Mouse (Mus musculus): ENCODE measurements around the gene Ninl. TPM values are rescaled to one million over a fixed set of nuclear protein-coding genes. Genes with fewer than 3 reads are reported as not detected.

The Ninl gene
- polyA plus RNA-seq, 1 experiment from 2014 or later = 4.0 TPM

DNA sequence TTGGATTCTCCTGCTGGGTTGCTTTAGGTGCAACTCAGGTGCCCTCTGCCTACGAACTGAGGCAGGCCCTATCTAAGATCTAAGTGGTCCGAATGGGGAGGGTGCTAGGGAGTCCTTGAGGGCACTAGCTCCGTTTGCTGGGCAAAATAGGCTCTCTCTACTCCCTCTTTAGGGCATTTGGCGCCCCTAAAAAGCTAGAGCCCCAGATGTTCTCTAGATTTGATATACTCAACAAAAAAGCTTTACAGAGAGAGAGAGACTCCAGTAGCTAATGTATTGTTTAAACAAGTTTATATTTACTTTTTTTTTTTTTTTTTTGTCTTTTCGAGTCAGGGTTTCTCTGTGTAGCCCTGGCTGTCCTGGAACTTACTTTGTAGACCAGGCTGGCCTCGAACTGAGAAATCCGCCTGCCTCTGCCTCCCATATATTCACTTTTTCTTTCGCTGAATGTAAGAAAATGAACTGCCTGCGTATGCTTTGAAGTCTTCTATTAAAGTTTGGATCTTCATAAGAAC is 134.2 kb downstream of the Ninl start, which contains the start of gene Gins1:
Gene Gins1, plus strand, starts transcription at position 465 of the 515 bp plus-strand sequence.
- Histone ChIP-seq H3K9me3 (ENCODE audit: control insufficient read depth, low read length) (no peaks in the 10 kb centered on the region), H3K27ac (replicated peaks in 1 of 2; ENCODE audit: control insufficient read depth in 1 of 2, insufficient read depth in 1 of 2, low read depth in 2 of 2, low read length in 2 of 2) (peak within 1 kb of the TSS; percentile 83 to 90), H3K4me1 (ENCODE audit: control insufficient read depth in 2 of 2, insufficient read depth in 2 of 2, low read length in 2 of 2) (peaks cover 4 to 5% of the 10 kb centered on the region in 2 experiments), H3K4me2 (ENCODE audit: low read length) (peak within 1 kb of the TSS; percentile 97), H3K27me3 (ENCODE audit: control insufficient read depth, insufficient read depth, low read length) (no peaks in the 10 kb centered on the region), H3K4me3 (ENCODE audit: control insufficient read depth in 1 of 2, insufficient read depth in 1 of 2, low read depth in 1 of 2, low read length in 2 of 2) (peak within 1 kb of the TSS; percentile 65 to 83), H3K36me3 (ENCODE audit: control insufficient read depth, insufficient read depth, low read length) (peaks cover 3% of the 10 kb centered on the region; the same call in 1 of the 2 replicates), H3K9ac (ENCODE audit: low read length) (peak within 1 kb of the TSS; percentile 87)
- ATAC-seq (ENCODE audit: insufficient number of reproducible peaks, insufficient read depth, low FRiP score, low read depth) = no peak
- WGBS = 36% methylated on average over 9 of the region's 9 CpGs

DNA sequence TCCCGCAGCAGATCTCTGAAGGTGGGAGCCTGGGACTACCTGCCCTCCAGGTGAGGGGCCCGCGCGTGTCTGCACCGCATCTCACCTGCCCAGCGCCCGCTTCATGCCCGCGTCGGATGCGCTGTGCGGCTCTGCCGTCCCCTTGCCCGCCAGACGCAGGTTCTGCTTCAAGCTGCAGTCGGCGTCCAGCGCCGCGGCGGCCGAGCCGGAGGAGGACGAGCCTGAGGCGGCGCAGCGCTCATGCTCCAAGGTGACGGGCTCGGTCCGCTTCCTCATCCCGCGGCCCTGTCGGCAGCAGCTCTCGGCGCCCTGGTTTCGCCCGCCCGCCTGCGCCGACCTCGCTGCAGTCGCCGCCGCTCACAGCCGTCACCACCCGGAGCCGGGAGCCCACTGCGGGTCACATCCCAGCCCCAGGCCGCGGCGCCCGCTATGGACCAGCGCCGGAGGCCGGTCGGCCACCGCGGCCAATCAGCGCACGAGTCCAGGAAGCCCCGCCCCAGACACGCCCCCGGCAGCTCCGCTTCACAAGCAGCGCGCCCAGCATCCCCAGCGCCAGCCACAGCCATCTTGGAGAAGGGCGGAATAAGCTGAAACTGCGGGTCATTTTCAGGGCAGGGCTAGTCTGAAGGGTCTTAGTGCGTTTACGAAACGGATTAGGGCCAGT is 134.8 kb downstream of the Ninl start, which contains the start of gene Abhd12:
Gene Abhd12, minus strand, starts transcription at position 470 of the 664 bp plus-strand sequence.
- peak within 1 kb of the TSS; percentile 83 to 90 for H3K27ac ChIP-seq (replicated peaks in 1 of 2; ENCODE audit: control insufficient read depth in 1 of 2, insufficient read depth in 1 of 2, low read depth in 2 of 2, low read length in 2 of 2)
- peaks cover 4 to 5% of the 10 kb centered on the region in 2 experiments for H3K4me1 ChIP-seq (ENCODE audit: control insufficient read depth in 2 of 2, insufficient read depth in 2 of 2, low read length in 2 of 2)
- peak; percentile 99 for ATAC-seq (ENCODE audit: insufficient number of reproducible peaks, insufficient read depth, low FRiP score, low read depth)
- H3K4me2 ChIP-seq (ENCODE audit: low read length) = peak within 1 kb of the TSS; percentile 97
- under 1% methylated on average over 71 of the region's 72 CpGs for WGBS
- H3K9me3 ChIP-seq (ENCODE audit: control insufficient read depth, low read length) = no peaks in the 10 kb centered on the region
- H3K9ac ChIP-seq (ENCODE audit: low read length) = peak within 1 kb of the TSS; percentile 87
- H3K36me3 ChIP-seq (ENCODE audit: control insufficient read depth, insufficient read depth, low read length) = peaks cover 3% of the 10 kb centered on the region; the same call in 1 of the 2 replicates
- H3K27me3 ChIP-seq (ENCODE audit: control insufficient read depth, insufficient read depth, low read length) = no peaks in the 10 kb centered on the region
- H3K4me3 ChIP-seq (ENCODE audit: control insufficient read depth in 1 of 2, insufficient read depth in 1 of 2, low read depth in 1 of 2, low read length in 2 of 2) = peak within 1 kb of the TSS; percentile 65 to 83

DNA sequence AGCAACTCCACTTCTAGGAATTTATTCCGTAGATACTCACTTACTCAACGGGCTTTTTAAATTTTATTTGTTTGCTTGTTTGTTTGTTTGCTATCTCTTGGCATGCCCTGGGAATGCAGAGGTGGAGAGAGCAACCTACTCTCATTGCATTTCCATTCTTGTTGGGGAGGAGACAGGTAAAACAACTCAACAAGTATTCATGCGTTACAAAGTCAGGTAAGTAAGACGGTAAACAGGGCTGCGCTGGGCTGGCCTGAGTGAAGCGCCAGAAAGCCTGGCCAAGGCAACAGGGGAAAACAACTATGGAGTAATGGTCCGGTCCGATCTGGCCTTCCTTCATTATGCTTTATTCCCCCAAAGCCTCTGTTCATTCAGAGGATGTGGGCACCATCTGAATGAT is 136.8 kb downstream of the Ninl start:
- Histone ChIP-seq H3K4me1 (ENCODE audit: control insufficient read depth in 2 of 2, insufficient read depth in 2 of 2, low read length in 2 of 2) (peaks cover 4 to 5% of the 10 kb centered on the region in 2 experiments), H3K4me2 (ENCODE audit: low read length) (no peak overlapping the region), H3K4me3 (ENCODE audit: control insufficient read depth in 1 of 2, insufficient read depth in 1 of 2, low read depth in 1 of 2, low read length in 2 of 2) (no peak overlapping the region), H3K36me3 (ENCODE audit: control insufficient read depth, insufficient read depth, low read length) (peaks cover 3% of the 10 kb centered on the region; the same call in 1 of the 2 replicates), H3K27ac (replicated peaks in 1 of 2; ENCODE audit: control insufficient read depth in 1 of 2, insufficient read depth in 1 of 2, low read depth in 2 of 2, low read length in 2 of 2) (no peak overlapping the region), H3K9ac (ENCODE audit: low read length) (no peak overlapping the region), H3K27me3 (ENCODE audit: control insufficient read depth, insufficient read depth, low read length) (no peaks in the 10 kb centered on the region), H3K9me3 (ENCODE audit: control insufficient read depth, low read length) (no peaks in the 10 kb centered on the region)
- ATAC-seq (ENCODE audit: insufficient number of reproducible peaks, insufficient read depth, low FRiP score, low read depth) = no peak
- 87% methylated on average over 8 of the region's 8 CpGs for WGBS

DNA sequence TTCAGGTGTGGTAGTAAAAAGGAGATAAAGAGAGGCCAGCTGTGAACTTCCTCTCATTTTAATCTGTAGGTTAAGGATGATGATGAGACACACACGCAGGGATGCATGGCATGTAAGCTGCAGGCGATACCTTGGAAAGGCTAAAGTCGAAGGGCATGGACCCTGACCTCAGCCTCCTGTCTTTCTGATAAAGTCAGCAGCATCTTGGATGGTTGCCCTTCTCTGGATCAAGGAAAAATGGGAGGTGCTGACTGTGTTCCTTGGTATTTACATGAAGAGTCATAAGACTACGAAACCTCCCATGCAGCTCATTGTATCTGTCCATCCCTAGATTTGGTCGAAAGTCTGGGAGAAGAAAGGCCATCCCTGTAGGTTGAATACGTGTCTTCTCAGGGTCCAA is 138.8 kb downstream of the Ninl start:
- WGBS = 75% methylated on average over 6 of the region's 6 CpGs
- H3K27me3 ChIP-seq (ENCODE audit: control insufficient read depth, insufficient read depth, low read length) = no peaks in the 10 kb centered on the region
- no peak for ATAC-seq (ENCODE audit: insufficient number of reproducible peaks, insufficient read depth, low FRiP score, low read depth)

DNA sequence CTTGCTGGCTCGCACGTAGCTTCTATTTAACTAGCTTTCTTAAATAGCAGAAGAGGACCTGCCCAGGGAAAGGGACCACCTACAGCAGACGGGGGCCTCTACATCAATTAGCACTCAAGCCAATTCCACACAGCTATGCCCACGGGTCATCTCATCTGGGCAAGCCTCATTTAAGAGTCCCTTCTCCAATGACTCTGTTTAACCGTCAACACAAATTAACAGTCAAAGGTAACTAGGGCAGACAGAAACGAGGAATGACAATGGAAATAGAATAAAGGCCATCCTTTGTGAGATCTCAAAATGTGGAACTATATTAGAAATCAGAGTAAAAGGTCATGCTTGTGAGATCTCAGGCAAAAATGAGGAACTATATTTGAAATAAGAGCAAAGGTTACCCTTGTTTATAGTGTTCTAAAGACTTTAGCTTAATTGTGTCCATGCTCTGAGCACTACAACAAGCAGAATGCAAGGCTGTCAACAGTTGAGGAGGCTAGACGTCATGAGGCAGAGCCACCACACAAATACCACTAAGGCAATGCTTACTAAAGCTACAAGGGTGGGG is 143.4 kb downstream of the Ninl start:
- Histone ChIP-seq H3K9me3 (ENCODE audit: control insufficient read depth, low read length) (no peaks in the 10 kb centered on the region), H3K4me3 (ENCODE audit: control insufficient read depth in 1 of 2, insufficient read depth in 1 of 2, low read depth in 1 of 2, low read length in 2 of 2) (no peak overlapping the region), H3K36me3 (ENCODE audit: control insufficient read depth, insufficient read depth, low read length) (peaks cover 3% of the 10 kb centered on the region; the same call in 1 of the 2 replicates), H3K9ac (ENCODE audit: low read length) (no peak overlapping the region), H3K27me3 (ENCODE audit: control insufficient read depth, insufficient read depth, low read length) (no peaks in the 10 kb centered on the region), H3K4me1 (ENCODE audit: control insufficient read depth in 2 of 2, insufficient read depth in 2 of 2, low read length in 2 of 2) (no peaks in the 10 kb centered on the region), H3K4me2 (ENCODE audit: low read length) (no peak overlapping the region), H3K27ac (replicated peaks in 1 of 2; ENCODE audit: control insufficient read depth in 1 of 2, insufficient read depth in 1 of 2, low read depth in 2 of 2, low read length in 2 of 2) (no peak overlapping the region)
- no peak for ATAC-seq (ENCODE audit: insufficient number of reproducible peaks, insufficient read depth, low FRiP score, low read depth)
- WGBS = 80% methylated on average over 7 of the region's 7 CpGs

More for the DNA sequence above, 138.8 kb downstream of the Ninl start:
- Histone ChIP-seq H3K4me2 (ENCODE audit: low read length) (no peak overlapping the region), H3K27ac (replicated peaks in 1 of 2; ENCODE audit: control insufficient read depth in 1 of 2, insufficient read depth in 1 of 2, low read depth in 2 of 2, low read length in 2 of 2) (no peak overlapping the region), H3K4me3 (ENCODE audit: control insufficient read depth in 1 of 2, insufficient read depth in 1 of 2, low read depth in 1 of 2, low read length in 2 of 2) (no peak overlapping the region), H3K4me1 (ENCODE audit: control insufficient read depth in 2 of 2, insufficient read depth in 2 of 2, low read length in 2 of 2) (peaks cover 4 to 5% of the 10 kb centered on the region in 2 experiments), H3K36me3 (ENCODE audit: control insufficient read depth, insufficient read depth, low read length) (peaks cover 3% of the 10 kb centered on the region; the same call in 1 of the 2 replicates), H3K9me3 (ENCODE audit: control insufficient read depth, low read length) (no peaks in the 10 kb centered on the region), H3K9ac (ENCODE audit: low read length) (no peak overlapping the region)

DNA sequence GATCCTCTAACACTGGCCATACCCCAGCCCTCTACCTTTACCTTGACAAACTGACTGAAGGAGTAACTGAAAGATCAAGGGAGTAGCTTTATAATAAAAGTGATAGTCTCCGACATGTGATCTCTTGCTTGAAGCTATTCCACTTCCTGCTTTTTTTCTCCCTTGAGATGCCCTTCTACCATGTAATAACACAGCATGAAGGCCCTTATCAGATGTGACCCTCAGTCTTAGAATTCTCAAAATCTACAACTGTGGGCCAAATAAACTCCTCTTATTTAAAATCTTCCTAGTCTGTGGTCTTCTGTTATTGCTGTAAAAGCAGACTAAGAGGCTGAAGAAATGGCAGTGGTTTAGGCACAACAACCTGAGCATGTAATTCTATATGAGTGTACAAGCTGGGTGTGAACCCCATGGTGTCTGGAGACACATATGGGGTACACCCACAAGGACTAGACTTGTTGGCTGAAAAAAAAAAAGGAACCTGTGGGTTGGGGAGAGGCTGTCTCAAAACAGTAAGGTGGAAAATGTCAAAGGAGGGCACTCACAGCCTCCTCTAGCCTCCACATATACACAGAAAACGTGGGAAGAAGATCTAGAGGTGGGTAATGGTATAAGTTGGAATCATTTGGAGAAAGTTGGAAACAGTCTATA is 144.4 kb downstream of the Ninl start:
- no peaks in the 10 kb centered on the region for H3K36me3 ChIP-seq (ENCODE audit: control insufficient read depth, insufficient read depth, low read length)
- H3K4me3 ChIP-seq (ENCODE audit: control insufficient read depth in 1 of 2, insufficient read depth in 1 of 2, low read depth in 1 of 2, low read length in 2 of 2) = no peak overlapping the region
- 86% methylated on average over 2 of the region's 2 CpGs for WGBS
- no peak for ATAC-seq (ENCODE audit: insufficient number of reproducible peaks, insufficient read depth, low FRiP score, low read depth)
- H3K27ac ChIP-seq (replicated peaks in 1 of 2; ENCODE audit: control insufficient read depth in 1 of 2, insufficient read depth in 1 of 2, low read depth in 2 of 2, low read length in 2 of 2) = no peak overlapping the region
- H3K9ac ChIP-seq (ENCODE audit: low read length) = no peak overlapping the region
- H3K4me1 ChIP-seq (ENCODE audit: control insufficient read depth in 2 of 2, insufficient read depth in 2 of 2, low read length in 2 of 2) = no peaks in the 10 kb centered on the region
- H3K9me3 ChIP-seq (ENCODE audit: control insufficient read depth, low read length) = no peaks in the 10 kb centered on the region
- no peaks in the 10 kb centered on the region for H3K27me3 ChIP-seq (ENCODE audit: control insufficient read depth, insufficient read depth, low read length)
- H3K4me2 ChIP-seq (ENCODE audit: low read length) = no peak overlapping the region

DNA sequence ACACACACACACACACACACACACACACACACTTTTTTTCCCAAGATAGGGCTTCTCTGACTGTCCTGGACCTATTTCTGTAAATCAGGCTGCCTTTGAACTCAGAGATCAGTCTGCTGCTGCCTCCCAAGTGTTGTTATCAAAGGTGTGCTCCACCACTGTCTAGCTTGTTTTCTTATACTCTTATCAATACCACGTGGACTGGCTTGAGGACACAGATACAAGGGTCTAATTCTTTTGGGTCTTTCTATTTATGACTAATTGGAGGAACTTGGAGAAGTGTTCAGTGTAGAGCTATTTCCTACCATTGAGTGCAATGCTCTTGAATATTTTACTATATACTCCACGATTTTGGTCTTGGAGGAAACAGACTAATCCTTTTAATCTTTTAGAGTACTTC is 151.8 kb downstream of the Ninl start:
- H3K4me3 ChIP-seq (ENCODE audit: control insufficient read depth in 1 of 2, insufficient read depth in 1 of 2, low read depth in 1 of 2, low read length in 2 of 2) = no peak overlapping the region
- no peaks in the 10 kb centered on the region for H3K27me3 ChIP-seq (ENCODE audit: control insufficient read depth, insufficient read depth, low read length)
- ATAC-seq (ENCODE audit: insufficient number of reproducible peaks, insufficient read depth, low FRiP score, low read depth) = no peak
- peaks cover 0 to 9% of the 10 kb centered on the region in 2 experiments; a peak in 2 of 4 replicates for H3K4me1 ChIP-seq (ENCODE audit: control insufficient read depth in 2 of 2, insufficient read depth in 2 of 2, low read length in 2 of 2)
- H3K27ac ChIP-seq (replicated peaks in 1 of 2; ENCODE audit: control insufficient read depth in 1 of 2, insufficient read depth in 1 of 2, low read depth in 2 of 2, low read length in 2 of 2) = no peak overlapping the region
- H3K9ac ChIP-seq (ENCODE audit: low read length) = no peak overlapping the region
- no peaks in the 10 kb centered on the region for H3K9me3 ChIP-seq (ENCODE audit: control insufficient read depth, low read length)
- WGBS = 44% methylated on average over 2 of the region's 2 CpGs
- no peak overlapping the region for H3K4me2 ChIP-seq (ENCODE audit: low read length)
- no peaks in the 10 kb centered on the region for H3K36me3 ChIP-seq (ENCODE audit: control insufficient read depth, insufficient read depth, low read length)

Measured in heart, embryonic 14.5 days (tissue).